Mouse (Mus musculus): Measurements from ENCODE around the gene Ube2c. TPM values are rescaled to one million over a fixed set of nuclear protein-coding genes. Genes with fewer than 3 reads are reported as not detected.

The Ube2c gene
- total RNA-seq, 1 experiment, result 159 TPM

DNA sequence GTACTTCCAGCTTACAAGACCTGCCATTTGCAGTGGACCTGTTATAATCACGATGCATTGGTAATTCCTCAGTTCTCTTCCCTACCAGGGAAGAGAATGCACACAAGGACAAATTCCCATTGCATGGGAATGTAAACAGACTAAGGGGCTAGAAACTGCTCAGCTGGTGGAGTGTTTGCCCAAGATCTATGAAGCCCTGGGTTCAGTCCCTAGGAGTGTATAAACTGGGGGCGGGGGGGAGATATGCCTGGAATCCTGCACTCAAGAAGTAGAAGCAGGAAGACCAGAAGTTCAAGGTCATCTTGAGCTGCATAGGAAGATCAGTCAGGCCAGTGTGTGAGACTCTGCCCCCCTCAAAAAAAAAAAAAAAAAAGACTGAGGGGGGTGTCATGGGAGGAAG lies 36.4 kb upstream of the Ube2c start:
- no peak overlapping the region for H3K4me3 ChIP-seq (ENCODE audit: insufficient read depth in 1 of 2, low read depth in 1 of 2, low read length in 2 of 2, poor library complexity in 1 of 2, severe bottlenecking in 1 of 2)
- no peak overlapping the region for H3K9ac ChIP-seq (ENCODE audit: insufficient read depth, low read depth, low read length, poor library complexity, severe bottlenecking)
- H3K9me3 ChIP-seq (ENCODE audit: control insufficient read depth, insufficient read depth, low read depth, low read length), result no peaks in the 10 kb centered on the region
- H3K27ac ChIP-seq (ENCODE audit: insufficient read depth, low read depth, low read length, poor library complexity, severe bottlenecking), result no peak overlapping the region
- H3K36me3 ChIP-seq (ENCODE audit: control insufficient read depth, insufficient read depth, low read length, poor library complexity, severe bottlenecking), result no peaks in the 10 kb centered on the region
- H3K4me1 ChIP-seq (ENCODE audit: control insufficient read depth in 2 of 2, insufficient read depth in 2 of 2, low read length in 2 of 2, poor library complexity in 1 of 2), result peaks cover 0 to 5% of the 10 kb centered on the region in 2 experiments; a peak in 1 of 4 replicates
- in situ Hi-C loops (cut with MboI; ENCODE audit: low sequenced_read_pairs in 2 of 2, unreplicated experiment in 2 of 2), result no loop called here
- no peak for DNase-seq (ENCODE audit: low read depth, low spot score)
- TF ChIP-seq MAFK (IDR thresholded peaks at IDR 0.05; ENCODE audit: insufficient read depth, low read depth, low read length), result no peak
- TF ChIP-seq CHD2 (IDR thresholded peaks at IDR 0.05; ENCODE audit: low read depth, low read length), result no peak
- no peak for TF ChIP-seq ZNF384 (IDR thresholded peaks at IDR 0.05; ENCODE audit: low read depth, low read length)
- TF ChIP-seq ZC3H11A (IDR thresholded peaks at IDR 0.05; ENCODE audit: borderline replicate concordance, low read depth, low read length), result no peak
- no peak for TF ChIP-seq HCFC1 (IDR thresholded peaks at IDR 0.05; ENCODE audit: borderline replicate concordance, insufficient read depth, low read length)

DNA sequence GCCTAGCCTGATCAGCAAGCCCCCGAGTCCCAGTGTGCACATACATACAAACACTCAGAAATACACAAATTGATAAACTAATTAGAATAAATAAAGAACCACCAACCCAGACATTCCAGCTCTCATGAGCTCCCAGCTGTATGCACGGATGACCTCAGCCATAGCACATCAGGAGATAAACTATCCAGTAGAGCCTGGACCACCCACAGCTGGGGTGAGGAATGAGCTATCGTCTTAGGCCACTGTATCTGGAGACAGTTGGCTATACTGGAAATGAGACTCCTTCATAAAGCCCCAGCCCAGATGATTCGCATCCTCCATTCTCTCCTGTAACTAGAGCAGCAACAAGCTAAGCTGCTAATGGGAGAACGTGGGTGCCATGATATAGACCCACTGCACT lies 34.9 kb upstream of the Ube2c start:
- no peak overlapping the region for H3K27ac ChIP-seq (ENCODE audit: insufficient read depth, low read depth, low read length, poor library complexity, severe bottlenecking)
- in situ Hi-C loops (cut with MboI; ENCODE audit: low sequenced_read_pairs in 2 of 2, unreplicated experiment in 2 of 2), result no loop called here
- H3K9ac ChIP-seq (ENCODE audit: insufficient read depth, low read depth, low read length, poor library complexity, severe bottlenecking), result no peak overlapping the region
- TF ChIP-seq ZNF384 (IDR thresholded peaks at IDR 0.05; ENCODE audit: low read depth, low read length), result no peak
- no peak for TF ChIP-seq ZC3H11A (IDR thresholded peaks at IDR 0.05; ENCODE audit: borderline replicate concordance, low read depth, low read length)
- H3K36me3 ChIP-seq (ENCODE audit: control insufficient read depth, insufficient read depth, low read length, poor library complexity, severe bottlenecking), result no peaks in the 10 kb centered on the region
- H3K4me1 ChIP-seq (ENCODE audit: control insufficient read depth in 2 of 2, insufficient read depth in 2 of 2, low read length in 2 of 2, poor library complexity in 1 of 2), result peaks cover 0 to 5% of the 10 kb centered on the region in 2 experiments; a peak in 1 of 4 replicates
- no peak for DNase-seq (ENCODE audit: low read depth, low spot score)
- H3K9me3 ChIP-seq (ENCODE audit: control insufficient read depth, insufficient read depth, low read depth, low read length), result no peaks in the 10 kb centered on the region
- no peak overlapping the region for H3K4me3 ChIP-seq (ENCODE audit: insufficient read depth in 1 of 2, low read depth in 1 of 2, low read length in 2 of 2, poor library complexity in 1 of 2, severe bottlenecking in 1 of 2)

DNA sequence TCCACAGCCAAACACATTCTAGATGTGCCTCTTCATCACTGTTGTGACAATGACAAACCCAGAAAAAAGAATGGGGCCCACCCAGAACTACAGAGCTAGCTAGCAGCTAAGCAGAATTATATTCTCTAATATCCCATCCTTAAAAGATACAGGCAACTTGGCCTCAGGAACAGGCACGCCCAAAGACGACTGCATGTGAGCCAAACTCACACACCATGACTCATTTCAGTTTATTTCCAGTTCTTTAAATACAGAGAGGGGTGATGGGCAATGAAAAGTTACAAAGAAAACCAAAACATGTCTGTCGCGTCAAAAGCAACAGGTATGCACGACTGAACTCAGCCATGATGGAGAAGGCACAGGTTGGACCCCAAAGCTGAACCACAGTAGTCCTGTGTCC lies 34.3 kb upstream of the Ube2c start:
- peaks cover 0 to 5% of the 10 kb centered on the region in 2 experiments; a peak in 1 of 4 replicates for H3K4me1 ChIP-seq (ENCODE audit: control insufficient read depth in 2 of 2, insufficient read depth in 2 of 2, low read length in 2 of 2, poor library complexity in 1 of 2)
- DNase-seq (ENCODE audit: low read depth, low spot score), result no peak
- in situ Hi-C loops (cut with MboI; ENCODE audit: low sequenced_read_pairs in 2 of 2, unreplicated experiment in 2 of 2), result no loop called here
- no peaks in the 10 kb centered on the region for H3K9me3 ChIP-seq (ENCODE audit: control insufficient read depth, insufficient read depth, low read depth, low read length)
- H3K36me3 ChIP-seq (ENCODE audit: control insufficient read depth, insufficient read depth, low read length, poor library complexity, severe bottlenecking), result no peaks in the 10 kb centered on the region
- H3K4me3 ChIP-seq (ENCODE audit: insufficient read depth in 1 of 2, low read depth in 1 of 2, low read length in 2 of 2, poor library complexity in 1 of 2, severe bottlenecking in 1 of 2), result no peak overlapping the region
- TF ChIP-seq CHD2 (IDR thresholded peaks at IDR 0.05; ENCODE audit: low read depth, low read length) (no peak), MAFK (IDR thresholded peaks at IDR 0.05; ENCODE audit: insufficient read depth, low read depth, low read length) (no peak), ZC3H11A (IDR thresholded peaks at IDR 0.05; ENCODE audit: borderline replicate concordance, low read depth, low read length) (no peak), ZNF384 (IDR thresholded peaks at IDR 0.05; ENCODE audit: low read depth, low read length) (no peak), HCFC1 (IDR thresholded peaks at IDR 0.05; ENCODE audit: borderline replicate concordance, insufficient read depth, low read length) (no peak)
- H3K9ac ChIP-seq (ENCODE audit: insufficient read depth, low read depth, low read length, poor library complexity, severe bottlenecking), result no peak overlapping the region
- H3K27ac ChIP-seq (ENCODE audit: insufficient read depth, low read depth, low read length, poor library complexity, severe bottlenecking), result no peak overlapping the region

DNA sequence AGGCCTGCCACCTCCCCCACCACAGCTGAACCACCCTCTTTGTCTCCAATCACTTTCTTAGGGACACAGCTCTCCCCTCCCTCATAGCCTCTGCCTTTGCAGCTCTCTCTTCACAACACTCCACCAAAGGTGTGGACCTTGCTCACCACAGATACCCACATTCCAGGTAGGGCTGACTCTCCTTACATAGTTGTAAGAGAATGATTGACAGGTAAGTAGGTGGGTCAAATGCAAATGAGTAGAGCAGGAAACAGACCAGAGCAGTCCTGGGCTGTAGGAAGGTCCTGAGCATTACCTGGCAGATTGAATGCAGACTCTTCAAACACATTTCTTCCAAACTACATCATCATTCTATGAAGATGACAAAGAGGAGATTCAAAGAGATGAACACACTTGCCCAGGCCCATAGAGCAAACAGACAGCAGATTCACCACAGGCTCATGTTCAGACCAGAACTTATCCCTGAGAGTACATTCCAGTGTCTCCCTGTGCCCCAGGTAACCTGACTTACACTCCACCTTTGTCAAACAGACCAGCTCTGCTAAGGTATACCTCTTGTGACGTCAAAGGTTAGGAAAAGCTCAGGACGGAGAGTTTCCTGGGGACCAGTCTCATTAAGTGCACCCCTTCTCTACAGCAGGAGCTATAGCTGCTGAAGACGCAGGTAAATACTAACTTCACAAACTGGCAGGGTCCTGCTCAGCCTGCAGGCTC lies 32.2 kb upstream of the Ube2c start:
- Histone ChIP-seq H3K27ac (ENCODE audit: insufficient read depth, low read depth, low read length, poor library complexity, severe bottlenecking) (no peak overlapping the region), H3K9me3 (ENCODE audit: control insufficient read depth, insufficient read depth, low read depth, low read length) (no peaks in the 10 kb centered on the region), H3K36me3 (ENCODE audit: control insufficient read depth, insufficient read depth, low read length, poor library complexity, severe bottlenecking) (no peaks in the 10 kb centered on the region), H3K4me3 (ENCODE audit: insufficient read depth in 1 of 2, low read depth in 1 of 2, low read length in 2 of 2, poor library complexity in 1 of 2, severe bottlenecking in 1 of 2) (no peak overlapping the region), H3K4me1 (ENCODE audit: control insufficient read depth in 2 of 2, insufficient read depth in 2 of 2, low read length in 2 of 2, poor library complexity in 1 of 2) (peaks cover 0 to 5% of the 10 kb centered on the region in 2 experiments; a peak in 1 of 4 replicates), H3K9ac (ENCODE audit: insufficient read depth, low read depth, low read length, poor library complexity, severe bottlenecking) (no peak overlapping the region)
- TF ChIP-seq HCFC1 (IDR thresholded peaks at IDR 0.05; ENCODE audit: borderline replicate concordance, insufficient read depth, low read length), result no peak
- no peak for DNase-seq (ENCODE audit: low read depth, low spot score)
- in situ Hi-C loops (cut with MboI; ENCODE audit: low sequenced_read_pairs in 2 of 2, unreplicated experiment in 2 of 2), result no loop called here

DNA sequence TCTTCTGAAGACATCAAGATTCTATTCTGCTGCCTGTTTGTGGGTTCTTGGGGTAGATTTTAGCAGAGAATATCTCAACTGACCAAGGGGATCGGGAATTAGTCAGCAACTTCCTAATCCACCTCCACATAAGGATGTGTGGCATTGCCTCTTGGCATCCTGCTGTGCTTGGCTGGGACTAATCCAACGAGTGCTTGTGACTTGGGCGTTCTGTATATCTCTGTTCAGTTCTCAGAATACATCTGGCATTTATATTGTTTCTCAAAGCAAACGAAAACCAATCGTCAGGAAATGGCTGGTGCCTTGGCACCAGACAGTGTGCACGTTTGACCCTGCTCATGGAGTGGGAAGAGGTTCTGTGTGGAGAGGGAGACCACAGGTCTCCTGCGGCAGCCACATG lies 29.8 kb upstream of the Ube2c start:
- peaks cover 0 to 5% of the 10 kb centered on the region in 2 experiments; a peak in 1 of 4 replicates for H3K4me1 ChIP-seq (ENCODE audit: control insufficient read depth in 2 of 2, insufficient read depth in 2 of 2, low read length in 2 of 2, poor library complexity in 1 of 2)
- H3K9ac ChIP-seq (ENCODE audit: insufficient read depth, low read depth, low read length, poor library complexity, severe bottlenecking), result no peak overlapping the region
- no peaks in the 10 kb centered on the region for H3K36me3 ChIP-seq (ENCODE audit: control insufficient read depth, insufficient read depth, low read length, poor library complexity, severe bottlenecking)
- in situ Hi-C loops (cut with MboI; ENCODE audit: low sequenced_read_pairs in 2 of 2, unreplicated experiment in 2 of 2), result no loop called here
- no peak for DNase-seq (ENCODE audit: low read depth, low spot score)
- no peak overlapping the region for H3K4me3 ChIP-seq (ENCODE audit: insufficient read depth in 1 of 2, low read depth in 1 of 2, low read length in 2 of 2, poor library complexity in 1 of 2, severe bottlenecking in 1 of 2)
- H3K9me3 ChIP-seq (ENCODE audit: control insufficient read depth, insufficient read depth, low read depth, low read length), result no peaks in the 10 kb centered on the region
- H3K27ac ChIP-seq (ENCODE audit: insufficient read depth, low read depth, low read length, poor library complexity, severe bottlenecking), result no peak overlapping the region
- TF ChIP-seq ZNF384 (IDR thresholded peaks at IDR 0.05; ENCODE audit: low read depth, low read length), result no peak
- TF ChIP-seq CHD2 (IDR thresholded peaks at IDR 0.05; ENCODE audit: low read depth, low read length), result no peak
- no peak for TF ChIP-seq MAFK (IDR thresholded peaks at IDR 0.05; ENCODE audit: insufficient read depth, low read depth, low read length)
- TF ChIP-seq HCFC1 (IDR thresholded peaks at IDR 0.05; ENCODE audit: borderline replicate concordance, insufficient read depth, low read length), result no peak
- TF ChIP-seq ZC3H11A (IDR thresholded peaks at IDR 0.05; ENCODE audit: borderline replicate concordance, low read depth, low read length), result no peak

All from ES-E14 (cell line).